Mouse (Mus musculus) T-helper 1 cell (primary cell): ENCODE results near the gene Nup62.

ENCODE experiments used
- in situ Hi-C: fragments of 300-600 bp; cut with MboI, MseI; formaldehyde crosslinking; loops from one replicate; pipeline ENCODE4 v1.15.1; 2025; ENCODE audit warnings: high pct_unique_total_duplicates

Gene Nup62

GRCm38 (mm10) chr7:44818751-44819235, 2.9 kb downstream of the Nup62 start:
- in situ Hi-C loops, result no loop called here

- in situ Hi-C loops, result no loop called here
These were observed 3.5 kb downstream of the Nup62 start for GRCm38 (mm10) chr7:44819391-44819790.

- in situ Hi-C loops, result no loop called here
These were observed 4.0 kb downstream of the Nup62 start for GRCm38 (mm10) chr7:44819863-44820262.

GRCm38 (mm10) chr7:44820525-44820924, 4.6 kb downstream of the Nup62 start:
- in situ Hi-C loops, result no loop called here

- in situ Hi-C loops, result no loop called here
These were observed 6.0 kb downstream of the Nup62 start for GRCm38 (mm10) chr7:44821666-44822448.

- in situ Hi-C loops, result no loop called here
These were observed 7.5 kb downstream of the Nup62 start for GRCm38 (mm10) chr7:44823409-44823808.

- in situ Hi-C loops, result no loop called here
These were observed 9.0 kb downstream of the Nup62 start for GRCm38 (mm10) chr7:44824872-44825271.

- in situ Hi-C loops, result no loop called here
These were observed 10.9 kb downstream of the Nup62 start for GRCm38 (mm10) chr7:44826771-44827170.

GRCm38 (mm10) chr7:44828706-44829105, 12.8 kb downstream of the Nup62 start:
- in situ Hi-C loops, result no loop called here

GRCm38 (mm10) chr7:44832763-44833162, 16.9 kb downstream of the Nup62 start:
- in situ Hi-C loops, result loop anchor here (5.0 kb wide), 1 partner anchor 110 kb away; no protein-coding TSS in a partner anchor

GRCm38 (mm10) chr7:44835373-44836015, 19.6 kb downstream of the Nup62 start:
- in situ Hi-C loops, result no loop called here

GRCm38 (mm10) chr7:44836016-44836404, 20.1 kb downstream of the Nup62 start:
- in situ Hi-C loops, result no loop called here

GRCm38 (mm10) chr7:44836423-44837053, 20.6 kb downstream of the Nup62 start:
- in situ Hi-C loops, result no loop called here

GRCm38 (mm10) chr7:44838073-44838472, 22.2 kb downstream of the Nup62 start:
- in situ Hi-C loops, result no loop called here

GRCm38 (mm10) chr7:44839171-44839490, 23.2 kb downstream of the Nup62 start:
- in situ Hi-C loops, result no loop called here

GRCm38 (mm10) chr7:44839491-44840191, 23.8 kb downstream of the Nup62 start:
- in situ Hi-C loops, result no loop called here

GRCm38 (mm10) chr7:44840426-44840825, 24.5 kb downstream of the Nup62 start:
- in situ Hi-C loops, result no loop called here

GRCm38 (mm10) chr7:44841825-44842463, 26.1 kb downstream of the Nup62 start:
- in situ Hi-C loops, result no loop called here

- in situ Hi-C loops, result no loop called here
These were observed 29.1 kb downstream of the Nup62 start for GRCm38 (mm10) chr7:44845006-44845405.

- in situ Hi-C loops, result no loop called here
These were observed 30.9 kb downstream of the Nup62 start for GRCm38 (mm10) chr7:44846804-44847203.

GRCm38 (mm10) chr7:44847772-44848171, 31.9 kb downstream of the Nup62 start:
- in situ Hi-C loops, result no loop called here
